Mouse (Mus musculus) lung, postnatal 14 days (tissue): ENCODE results near the gene Neu4.
"Not testable (repeated sequence)": the region's sequence is repeated elsewhere in the genome, so short reads cannot be mapped to it uniquely, and the experiment has no call there.

Experiments used
- DNase-seq: peaks from one replicate; pipeline ENCODE4 v3.0.0; 2021

Neu4 gene

GRCm38 (mm10) chr1:94020151-94020550 lies at the start of gene Neu4:
TSS of gene Neu4 (plus strand) at chr1:94020451.
- DNase-seq: no peak

GRCm38 (mm10) chr1:93970797-93971196 lies 49.5 kb upstream of the Neu4 start:
- DNase-seq: not testable (repeated sequence)

GRCm38 (mm10) chr1:93975764-93976163 lies 44.5 kb upstream of the Neu4 start:
- not testable (repeated sequence) for DNase-seq

DNA sequence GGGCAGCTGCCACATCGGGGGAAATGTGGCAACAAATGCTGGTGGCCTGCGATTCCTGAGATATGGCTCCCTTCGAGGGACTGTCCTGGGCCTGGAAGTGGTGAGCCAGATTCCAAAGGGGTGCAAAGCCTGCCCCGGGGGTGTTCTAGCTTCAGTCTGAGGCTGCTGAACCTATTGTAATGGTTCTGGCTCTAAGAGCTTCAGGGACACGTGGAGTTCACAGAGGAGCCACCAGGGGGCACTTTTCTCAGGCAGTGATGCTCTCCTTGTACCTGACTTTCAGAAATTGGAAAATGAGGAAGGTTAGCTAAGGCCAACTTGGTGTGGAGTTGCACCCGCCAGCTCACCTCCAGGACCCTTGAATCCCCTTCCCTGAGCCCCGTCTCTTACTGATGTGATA lies 42.0 kb upstream of the Neu4 start:
- not testable (repeated sequence) for DNase-seq

- DNase-seq: not testable (repeated sequence)
Measured at GRCm38 (mm10) chr1:93980932-93981331, 39.3 kb upstream of the Neu4 start.

GRCm38 (mm10) chr1:93986167-93986566 lies 34.1 kb upstream of the Neu4 start:
- no peak for DNase-seq

GRCm38 (mm10) chr1:93988786-93989185 lies 31.5 kb upstream of the Neu4 start:
- DNase-seq: no peak

GRCm38 (mm10) chr1:93990209-93990608 lies 30.0 kb upstream of the Neu4 start, which contains the start of gene Gal3st2c:
TSS of gene Gal3st2c (plus strand) at chr1:93990509.
- DNase-seq: not testable (repeated sequence)

- DNase-seq: not testable (repeated sequence)
Measured at GRCm38 (mm10) chr1:93991068-93991467, 29.2 kb upstream of the Neu4 start.

DNA sequence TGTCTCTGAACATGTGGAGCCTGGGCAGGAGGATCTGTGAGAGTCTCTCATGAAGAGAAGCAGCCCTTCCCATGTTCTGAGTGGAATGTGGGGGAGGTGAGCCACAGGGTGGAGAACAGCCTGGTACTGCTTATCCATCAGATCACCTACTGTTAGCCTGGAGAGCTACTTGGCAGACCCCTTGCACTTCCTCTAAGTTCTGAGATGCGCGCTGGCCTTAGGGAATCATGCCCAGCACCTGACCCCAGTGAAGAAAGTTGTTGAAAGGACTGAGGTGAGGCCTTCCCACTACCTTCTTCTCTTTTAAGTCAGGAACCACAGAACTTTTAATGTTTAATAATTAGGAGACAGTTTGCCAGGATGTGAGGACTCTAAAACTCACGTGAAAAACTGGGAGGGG lies 28.8 kb upstream of the Neu4 start:
- not testable (repeated sequence) for DNase-seq

- DNase-seq: no peak
Measured at GRCm38 (mm10) chr1:94001023-94001422, 19.2 kb upstream of the Neu4 start.

GRCm38 (mm10) chr1:94005954-94006506 lies 14.2 kb upstream of the Neu4 start:
- DNase-seq: not testable (repeated sequence)

GRCm38 (mm10) chr1:94008826-94009225 lies 11.4 kb upstream of the Neu4 start:
- not testable (repeated sequence) for DNase-seq

DNA sequence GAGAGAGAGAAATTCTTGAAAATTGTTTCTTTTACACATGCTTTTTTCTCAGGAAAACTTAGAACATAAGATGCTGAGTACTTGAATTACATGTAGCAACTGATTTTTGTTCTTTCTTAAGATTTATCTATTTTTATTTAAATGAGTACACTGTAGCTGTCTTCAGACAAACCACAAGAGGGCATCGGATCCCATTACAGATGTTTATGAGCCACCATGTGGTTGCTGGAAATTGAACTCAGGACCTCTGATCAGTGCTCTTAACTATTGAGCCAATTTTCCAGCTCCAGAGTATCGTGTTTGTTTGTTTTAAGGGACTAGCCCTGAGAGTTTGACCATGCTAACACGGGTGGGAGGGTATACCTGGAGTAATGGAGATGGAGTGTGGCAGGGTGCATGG lies 8.6 kb upstream of the Neu4 start:
- no peak for DNase-seq

GRCm38 (mm10) chr1:94027506-94028108 lies 7.4 kb downstream of the Neu4 start:
- DNase-seq: no peak

GRCm38 (mm10) chr1:94028741-94029140 lies 8.5 kb downstream of the Neu4 start:
- no peak for DNase-seq

- no peak for DNase-seq
Measured at GRCm38 (mm10) chr1:94033075-94033602, 12.9 kb downstream of the Neu4 start.

GRCm38 (mm10) chr1:94034984-94035743 lies 14.9 kb downstream of the Neu4 start:
- DNase-seq: peak; percentile 78

DNA sequence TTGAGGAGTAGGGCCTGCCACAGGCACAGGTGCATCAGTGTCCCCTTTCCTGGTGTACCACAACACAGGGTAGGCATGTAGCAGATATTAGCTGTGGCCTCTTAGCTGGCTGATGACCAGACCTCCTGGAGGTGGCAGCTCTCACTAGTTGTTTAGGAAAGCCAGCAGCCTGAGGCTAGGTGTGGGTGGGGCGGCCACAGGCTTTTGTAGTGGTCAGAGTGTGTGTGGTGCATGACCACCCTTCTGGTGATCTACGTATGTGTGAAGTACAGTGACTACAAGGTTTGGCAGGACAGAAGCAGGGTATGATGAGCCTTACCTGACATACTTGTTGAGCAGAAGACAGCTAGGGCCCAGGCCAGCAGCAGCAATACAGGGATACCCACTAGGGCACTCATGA lies 20.1 kb downstream of the Neu4 start:
- no peak for DNase-seq

DNA sequence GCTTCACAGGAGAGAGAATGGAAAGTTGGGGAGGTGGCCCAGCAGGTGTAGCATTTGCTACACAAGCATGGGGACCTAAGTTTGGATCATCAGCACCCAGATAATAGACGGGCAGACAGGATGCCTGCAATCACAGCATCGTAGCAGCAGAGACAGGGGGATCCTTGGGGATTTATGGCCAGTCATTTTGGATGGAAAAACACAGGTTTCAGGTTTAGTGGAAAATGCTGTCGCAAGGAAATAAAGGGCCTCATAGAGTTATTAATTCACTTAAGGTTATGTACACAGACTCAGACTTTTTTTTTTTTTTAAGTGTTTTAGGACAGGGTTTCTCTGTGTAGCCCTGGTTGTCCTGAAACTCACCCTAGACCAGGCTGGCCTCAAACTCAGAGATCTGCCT lies 25.3 kb downstream of the Neu4 start:
- DNase-seq: no peak

DNA sequence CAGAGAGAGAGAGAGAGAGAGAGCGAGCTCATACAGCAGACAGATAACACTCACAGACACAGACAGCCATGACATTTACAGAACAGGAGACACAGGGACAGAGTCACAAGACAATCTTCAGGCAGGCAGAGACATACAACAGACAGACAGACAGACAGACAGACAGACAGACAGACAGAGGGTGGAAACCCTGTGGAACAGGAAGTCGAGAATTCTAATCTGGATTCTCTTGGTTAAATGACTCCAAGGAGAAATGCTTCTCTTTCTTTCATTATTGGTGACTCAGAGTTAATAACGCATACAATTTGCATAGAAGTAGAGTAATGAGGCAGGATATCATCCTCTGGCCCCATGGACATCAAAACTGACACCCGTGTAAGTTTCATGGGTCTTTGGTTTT lies 26.3 kb downstream of the Neu4 start:
- no peak for DNase-seq

- no peak for DNase-seq
Measured at GRCm38 (mm10) chr1:94051104-94051503, 30.9 kb downstream of the Neu4 start.

DNA sequence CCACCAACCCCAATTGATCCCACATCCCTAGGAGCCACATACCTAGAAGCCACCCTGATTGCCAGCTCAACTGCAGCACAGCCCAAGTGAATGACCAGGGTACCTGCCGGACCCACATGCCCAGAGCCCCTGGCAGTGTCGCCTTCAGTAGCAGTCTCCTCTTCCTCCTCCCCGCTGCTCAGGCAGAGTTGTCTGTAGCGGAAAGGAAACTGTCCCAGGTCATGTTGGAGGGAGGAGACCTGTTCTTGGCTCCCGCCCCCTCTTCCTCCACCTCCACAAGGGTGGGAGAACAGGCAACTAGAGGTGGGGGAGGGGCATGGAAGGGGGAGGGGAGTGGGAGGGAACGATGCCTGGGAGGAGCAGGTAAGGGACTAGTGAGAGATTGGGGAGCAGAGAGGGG lies 32.1 kb downstream of the Neu4 start, which contains the start of gene Pdcd1:
TSS of gene Pdcd1 (minus strand) at position 181 of the 400 bp plus-strand sequence.
- no peak for DNase-seq
